Mouse (Mus musculus): ENCODE results near the gene Galnt14. TPM values are rescaled to one million over a fixed set of nuclear protein-coding genes. Genes with fewer than 3 reads are reported as not detected.

Gene Galnt14
- polyA plus RNA-seq, 1 experiment from 2014 or later = not detected

DNA sequence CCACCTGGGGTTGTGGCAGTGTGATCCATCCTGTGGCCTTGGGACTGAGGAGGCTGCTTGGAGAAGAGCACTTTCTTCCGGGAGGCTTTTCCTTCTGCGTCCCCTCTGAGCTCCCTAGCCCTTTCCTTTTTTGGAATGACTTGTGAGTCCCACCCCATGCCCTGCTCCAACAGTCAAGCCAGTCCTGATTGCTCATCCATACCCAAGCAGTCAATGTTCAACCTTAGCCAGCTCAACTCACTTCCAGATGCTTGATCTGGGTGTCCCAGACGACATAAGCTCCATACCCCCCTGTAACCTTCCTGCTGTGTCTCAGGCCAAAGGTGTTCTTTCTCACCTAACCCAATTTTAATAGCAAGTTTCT, 70.2 kb downstream of the Galnt14 start:
- ATAC-seq (ENCODE audit: low read depth) = no peak
- no peak overlapping the region for H3K27ac ChIP-seq (ENCODE audit: low read length)
- no peaks in the 10 kb centered on the region for H3K36me3 ChIP-seq (ENCODE audit: control insufficient read depth, insufficient read depth)
- WGBS (ENCODE audit: insufficient replicate concordance) = 48% methylated on average over 3 of the region's 3 CpGs
- H3K9me3 ChIP-seq (replicated peaks; ENCODE audit: control insufficient read depth, low read length) = no peaks in the 10 kb centered on the region
- no peaks in the 10 kb centered on the region for H3K4me1 ChIP-seq (ENCODE audit: control insufficient read depth, low read depth, low read length)
- no peak overlapping the region for H3K9ac ChIP-seq (ENCODE audit: low read depth, low read length)
- no peaks in the 10 kb centered on the region for H3K27me3 ChIP-seq (ENCODE audit: control insufficient read depth, insufficient read depth, low read depth, low read length)
- H3K4me3 ChIP-seq (ENCODE audit: low read depth, low read length) = no peak overlapping the region
- H3K4me2 ChIP-seq (ENCODE audit: low read depth, low read length) = no peak overlapping the region

- no peak for ATAC-seq (ENCODE audit: low read depth)
- no peaks in the 10 kb centered on the region for H3K9me3 ChIP-seq (replicated peaks; ENCODE audit: control insufficient read depth, low read length)
- H3K27ac ChIP-seq (ENCODE audit: low read length) = no peak overlapping the region
- 37% methylated on average over 6 of the region's 6 CpGs for WGBS (ENCODE audit: insufficient replicate concordance)
- no peaks in the 10 kb centered on the region for H3K27me3 ChIP-seq (ENCODE audit: control insufficient read depth, insufficient read depth, low read depth, low read length)
- H3K4me3 ChIP-seq (ENCODE audit: low read depth, low read length) = no peak overlapping the region
- H3K4me1 ChIP-seq (ENCODE audit: control insufficient read depth, low read depth, low read length) = no peaks in the 10 kb centered on the region
- no peaks in the 10 kb centered on the region for H3K36me3 ChIP-seq (ENCODE audit: control insufficient read depth, insufficient read depth)
- no peak overlapping the region for H3K9ac ChIP-seq (ENCODE audit: low read depth, low read length)
- no peak overlapping the region for H3K4me2 ChIP-seq (ENCODE audit: low read depth, low read length)
These were observed 70.7 kb downstream of the Galnt14 start for GRCm38 (mm10) chr17:73639401-73640116.

DNA sequence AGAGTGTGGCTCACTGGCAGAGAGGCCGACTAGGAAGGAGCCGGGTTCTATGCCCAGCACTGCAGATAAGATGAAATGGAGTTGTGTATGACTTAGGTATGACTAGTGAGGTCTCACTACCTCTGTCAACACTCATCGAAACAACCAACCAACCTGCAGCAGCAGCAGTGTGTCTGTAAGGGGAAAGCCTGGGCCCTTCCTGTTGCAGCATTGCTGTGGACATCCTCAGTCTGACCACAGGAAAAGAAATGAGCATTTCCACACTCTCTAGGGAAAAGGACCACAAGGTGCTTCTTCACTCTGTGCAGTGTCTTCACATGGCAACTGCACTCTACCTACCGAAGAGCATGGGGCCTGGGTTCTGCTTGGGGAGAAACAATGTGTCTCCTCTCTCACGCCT, 73.3 kb downstream of the Galnt14 start:
- peak; percentile 27; the same call in 1 of the 2 replicates for ATAC-seq (ENCODE audit: low read depth)
- Histone ChIP-seq H3K4me3 (ENCODE audit: low read depth, low read length) (no peak overlapping the region), H3K36me3 (ENCODE audit: control insufficient read depth, insufficient read depth) (no peaks in the 10 kb centered on the region), H3K27ac (ENCODE audit: low read length) (no peak overlapping the region), H3K4me1 (ENCODE audit: control insufficient read depth, low read depth, low read length) (no peaks in the 10 kb centered on the region), H3K27me3 (ENCODE audit: control insufficient read depth, insufficient read depth, low read depth, low read length) (no peaks in the 10 kb centered on the region), H3K9ac (ENCODE audit: low read depth, low read length) (no peak overlapping the region), H3K9me3 (replicated peaks; ENCODE audit: control insufficient read depth, low read length) (no peaks in the 10 kb centered on the region), H3K4me2 (ENCODE audit: low read depth, low read length) (no peak overlapping the region)
- 59% methylated on average over 5 of the region's 5 CpGs for WGBS (ENCODE audit: insufficient replicate concordance)

DNA sequence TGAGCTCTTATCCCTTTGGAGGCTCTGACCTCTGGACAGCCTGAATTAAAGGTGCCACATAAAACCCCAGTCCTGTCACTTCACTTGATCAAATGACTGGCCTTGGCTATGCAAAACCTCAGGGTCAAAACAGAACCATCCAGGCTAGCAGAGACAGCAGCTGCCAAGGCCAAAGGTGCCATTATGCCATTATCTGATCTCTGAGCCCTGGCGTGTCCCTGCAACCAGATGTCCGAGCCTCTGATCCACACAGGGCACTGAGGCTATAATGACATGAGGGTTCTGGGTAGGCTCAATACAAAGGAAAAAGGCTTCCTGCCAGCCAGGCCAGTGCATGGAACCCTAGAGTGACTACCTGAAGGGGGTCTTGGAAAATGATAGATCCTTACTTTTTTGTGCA, 75.4 kb downstream of the Galnt14 start:
- Histone ChIP-seq H3K4me3 (ENCODE audit: low read depth, low read length) (no peak overlapping the region), H3K27me3 (ENCODE audit: control insufficient read depth, insufficient read depth, low read depth, low read length) (no peaks in the 10 kb centered on the region)
- WGBS (ENCODE audit: insufficient replicate concordance) = 60% methylated on average over 2 of the region's 2 CpGs

DNA sequence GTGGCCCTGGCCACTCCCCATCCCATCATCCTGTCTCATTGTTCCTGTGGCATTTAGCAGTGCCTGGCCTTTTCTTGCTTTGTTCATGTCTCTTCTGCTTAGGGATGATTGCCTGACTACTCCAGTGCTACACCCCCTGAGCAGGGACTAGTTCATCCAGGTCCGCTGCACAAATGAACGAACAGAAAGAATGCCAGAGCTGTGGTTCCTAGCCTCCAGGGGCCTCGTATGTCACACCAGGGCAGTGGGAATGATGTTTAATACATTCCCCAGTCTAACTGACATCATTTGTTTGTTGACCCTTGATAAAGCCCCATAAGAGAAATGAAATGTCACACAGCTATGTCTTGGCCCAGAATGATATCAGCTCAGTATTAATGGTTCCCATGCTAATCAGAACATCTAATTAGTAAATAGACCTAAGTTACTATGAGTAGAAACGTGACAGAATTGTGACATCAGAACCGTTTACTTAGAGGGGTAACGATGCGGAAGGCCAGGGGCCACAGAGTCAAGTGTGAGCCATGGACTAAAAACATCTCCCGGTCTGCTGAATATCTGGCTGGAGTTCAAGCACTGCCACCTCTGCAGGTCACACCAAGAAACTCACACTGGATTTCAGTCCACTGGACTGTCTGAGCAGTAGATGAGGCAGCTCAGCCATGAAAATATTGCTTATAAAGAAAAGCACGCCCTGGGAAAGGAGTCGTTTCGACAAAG, 76.1 kb downstream of the Galnt14 start:
- H3K4me3 ChIP-seq (ENCODE audit: low read depth, low read length) = no peak overlapping the region
- ATAC-seq (ENCODE audit: low read depth) = no peak

More for the DNA sequence above, 75.4 kb downstream of the Galnt14 start:
- Histone ChIP-seq H3K4me2 (ENCODE audit: low read depth, low read length) (no peak overlapping the region), H3K9me3 (replicated peaks; ENCODE audit: control insufficient read depth, low read length) (no peaks in the 10 kb centered on the region), H3K9ac (ENCODE audit: low read depth, low read length) (no peak overlapping the region), H3K27ac (ENCODE audit: low read length) (no peak overlapping the region), H3K36me3 (ENCODE audit: control insufficient read depth, insufficient read depth) (no peaks in the 10 kb centered on the region), H3K4me1 (ENCODE audit: control insufficient read depth, low read depth, low read length) (no peaks in the 10 kb centered on the region)
- no peak for ATAC-seq (ENCODE audit: low read depth)

DNA sequence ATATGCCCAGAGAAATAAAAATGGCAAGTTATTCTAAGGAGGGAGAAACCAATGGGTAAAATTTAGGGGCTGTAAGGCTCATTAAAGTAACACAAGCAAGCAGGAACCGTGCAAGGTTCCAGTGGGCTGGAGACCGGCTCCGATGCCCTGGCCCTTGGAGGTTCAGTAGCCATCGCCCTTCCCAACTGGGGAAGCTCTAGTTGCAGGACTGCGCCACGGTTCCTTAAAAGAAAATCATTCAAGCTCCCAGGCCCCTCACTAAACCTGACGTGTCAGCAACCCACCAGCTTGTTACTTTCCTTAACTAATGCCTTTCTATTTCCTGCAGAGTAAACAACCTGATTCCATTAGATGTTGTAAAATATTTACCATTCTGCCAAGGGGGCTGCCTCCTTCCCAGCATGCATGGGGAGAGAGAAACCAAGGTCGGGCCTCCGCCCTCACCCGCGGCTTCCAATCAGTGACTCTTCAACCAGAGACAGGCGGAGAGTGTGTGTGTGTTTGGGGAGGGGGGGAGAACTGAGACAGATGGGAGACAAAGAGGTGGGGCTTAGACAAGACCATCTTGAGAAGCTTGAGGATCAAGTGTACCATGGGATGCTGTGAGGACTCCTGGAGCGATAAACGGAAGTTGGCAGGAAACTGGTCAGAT, 81.9 kb downstream of the Galnt14 start:
- H3K4me2 ChIP-seq (ENCODE audit: low read depth, low read length) = no peak overlapping the region
- H3K27me3 ChIP-seq (ENCODE audit: control insufficient read depth, insufficient read depth, low read depth, low read length) = no peaks in the 10 kb centered on the region
- no peaks in the 10 kb centered on the region for H3K4me1 ChIP-seq (ENCODE audit: control insufficient read depth, low read depth, low read length)
- no peaks in the 10 kb centered on the region for H3K36me3 ChIP-seq (ENCODE audit: control insufficient read depth, insufficient read depth)
- H3K4me3 ChIP-seq (ENCODE audit: low read depth, low read length) = no peak overlapping the region
- no peak for ATAC-seq (ENCODE audit: low read depth)
- H3K27ac ChIP-seq (ENCODE audit: low read length) = no peak overlapping the region
- 70% methylated on average over 14 of the region's 14 CpGs for WGBS (ENCODE audit: insufficient replicate concordance)
- H3K9ac ChIP-seq (ENCODE audit: low read depth, low read length) = no peak overlapping the region
- H3K9me3 ChIP-seq (replicated peaks; ENCODE audit: control insufficient read depth, low read length) = no peaks in the 10 kb centered on the region

More for the DNA sequence above, 76.1 kb downstream of the Galnt14 start:
- 72% methylated on average over 11 of the region's 11 CpGs for WGBS (ENCODE audit: insufficient replicate concordance)
- no peaks in the 10 kb centered on the region for H3K27me3 ChIP-seq (ENCODE audit: control insufficient read depth, insufficient read depth, low read depth, low read length)
- H3K4me2 ChIP-seq (ENCODE audit: low read depth, low read length) = no peak overlapping the region
- no peak overlapping the region for H3K9ac ChIP-seq (ENCODE audit: low read depth, low read length)
- H3K27ac ChIP-seq (ENCODE audit: low read length) = no peak overlapping the region
- H3K36me3 ChIP-seq (ENCODE audit: control insufficient read depth, insufficient read depth) = no peaks in the 10 kb centered on the region
- no peaks in the 10 kb centered on the region for H3K4me1 ChIP-seq (ENCODE audit: control insufficient read depth, low read depth, low read length)
- no peaks in the 10 kb centered on the region for H3K9me3 ChIP-seq (replicated peaks; ENCODE audit: control insufficient read depth, low read length)

- H3K4me1 ChIP-seq (ENCODE audit: control insufficient read depth, low read depth, low read length) = no peaks in the 10 kb centered on the region
- no peaks in the 10 kb centered on the region for H3K9me3 ChIP-seq (replicated peaks; ENCODE audit: control insufficient read depth, low read length)
- 41% methylated on average over 4 of the region's 4 CpGs for WGBS (ENCODE audit: insufficient replicate concordance)
- no peak overlapping the region for H3K4me3 ChIP-seq (ENCODE audit: low read depth, low read length)
- ATAC-seq (ENCODE audit: low read depth) = no peak
- H3K36me3 ChIP-seq (ENCODE audit: control insufficient read depth, insufficient read depth) = no peaks in the 10 kb centered on the region
- no peaks in the 10 kb centered on the region for H3K27me3 ChIP-seq (ENCODE audit: control insufficient read depth, insufficient read depth, low read depth, low read length)
- H3K27ac ChIP-seq (ENCODE audit: low read length) = no peak overlapping the region
- no peak overlapping the region for H3K9ac ChIP-seq (ENCODE audit: low read depth, low read length)
- no peak overlapping the region for H3K4me2 ChIP-seq (ENCODE audit: low read depth, low read length)
These were observed 83.3 kb downstream of the Galnt14 start for GRCm38 (mm10) chr17:73626912-73627311.

- Histone ChIP-seq H3K4me1 (ENCODE audit: control insufficient read depth, low read depth, low read length) (no peaks in the 10 kb centered on the region), H3K4me3 (ENCODE audit: low read depth, low read length) (no peak overlapping the region), H3K36me3 (ENCODE audit: control insufficient read depth, insufficient read depth) (no peaks in the 10 kb centered on the region), H3K9ac (ENCODE audit: low read depth, low read length) (no peak overlapping the region), H3K4me2 (ENCODE audit: low read depth, low read length) (no peak overlapping the region), H3K27ac (ENCODE audit: low read length) (no peak overlapping the region), H3K9me3 (replicated peaks; ENCODE audit: control insufficient read depth, low read length) (no peaks in the 10 kb centered on the region), H3K27me3 (ENCODE audit: control insufficient read depth, insufficient read depth, low read depth, low read length) (no peaks in the 10 kb centered on the region)
- WGBS (ENCODE audit: insufficient replicate concordance) = 60% methylated on average over 4 of the region's 4 CpGs
- ATAC-seq (ENCODE audit: low read depth) = no peak
These were observed 90.2 kb downstream of the Galnt14 start for GRCm38 (mm10) chr17:73620049-73620448.

Data from liver, embryonic 16.5 days (tissue).